Comparison of ENCODE assay signal across 7 mouse cellular contexts in the genomic region with DNA sequence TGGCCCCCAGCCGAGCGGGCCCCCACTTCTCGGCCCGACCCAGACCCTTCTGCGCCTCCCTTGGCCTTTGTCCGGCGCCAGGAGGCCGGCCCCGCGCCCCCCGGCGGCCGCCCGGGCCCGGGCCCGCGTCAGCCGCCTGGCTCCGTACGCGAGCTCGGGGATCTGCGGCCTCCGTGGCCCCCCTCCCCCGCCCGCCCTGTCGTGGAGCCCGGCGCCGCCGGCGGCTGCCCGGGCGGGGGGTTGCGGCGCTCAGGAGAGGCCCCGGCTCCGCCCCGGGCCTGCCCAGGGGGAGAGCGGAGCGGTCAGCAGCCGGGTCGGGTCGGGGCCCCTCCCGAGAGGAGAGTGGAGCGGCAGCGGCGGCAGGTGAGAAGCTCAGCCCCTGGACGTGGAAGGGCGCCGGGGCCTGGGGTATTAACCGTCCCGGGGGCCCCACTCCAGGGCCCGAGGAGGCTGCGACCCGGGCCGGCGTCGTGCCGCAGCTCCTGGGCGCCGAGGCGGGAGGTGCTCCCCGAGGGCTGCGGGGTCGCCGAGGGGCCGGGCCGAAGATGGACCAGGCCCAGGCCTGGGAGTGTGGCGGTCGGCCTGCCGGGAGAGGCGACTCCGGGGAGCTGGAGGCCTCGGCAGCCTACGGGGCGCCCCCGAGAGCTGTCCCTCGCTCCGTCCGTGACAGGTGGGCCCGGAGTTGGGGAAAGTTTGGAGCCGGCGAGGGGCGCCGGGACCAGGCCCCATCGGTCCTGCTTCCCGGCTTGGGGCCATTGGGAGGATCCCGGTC. TPM values are rescaled to one million over a fixed set of nuclear protein-coding genes. Genes with fewer than 3 reads are reported as not detected.
DNase-seq lines count a peak whose midpoint lies in the region; ATAC-seq and TF ChIP-seq lines count a peak whose summit lies in the region.

No protein-coding gene starts in this region.

- no peak for TF ChIP-seq CTCF in intestine, postnatal 0 days (IDR thresholded peaks at IDR 0.05; ENCODE audit: low read depth)

- peak overlapping the region; percentile 94 for H3K4me2 ChIP-seq in intestine, postnatal 0 days (replicated peaks; ENCODE audit: low read depth)
- H3K4me2 ChIP-seq in limb, embryonic 15.5 days: peak overlapping the region; percentile 47
- peak overlapping the region; percentile 65 for H3K4me2 ChIP-seq in midbrain, embryonic 16.5 days (ENCODE audit: low read length)

- peak; percentile 55 to 64 for DNase-seq in adrenal gland, adult 18-20 months (ENCODE audit: low spot score in 2 of 2)
- DNase-seq in embryo, embryonic 11 days: peak; percentile 56
- DNase-seq in spleen, postnatal 14 days (ENCODE audit: low spot score in 2 of 2): peak; percentile 34 to 43

- H3K4me1 ChIP-seq in intestine, postnatal 0 days (replicated peaks; ENCODE audit: control insufficient read depth, insufficient read depth, low read length): peaks cover 5% of the 10 kb centered on the region; the same call in 1 of the 2 replicates
- peaks cover 14% of the 10 kb centered on the region for H3K4me1 ChIP-seq in limb, embryonic 15.5 days
- peaks cover 28% of the 10 kb centered on the region for H3K4me1 ChIP-seq in midbrain, embryonic 16.5 days (ENCODE audit: control insufficient read depth, insufficient read depth, low read length)

- H3K9me3 ChIP-seq in intestine, postnatal 0 days (ENCODE audit: control insufficient read depth): no peaks in the 10 kb centered on the region
- no peaks in the 10 kb centered on the region for H3K9me3 ChIP-seq in limb, embryonic 15.5 days
- H3K9me3 ChIP-seq in midbrain, embryonic 16.5 days (replicated peaks; ENCODE audit: control insufficient read depth, low read length, poor library complexity, severe bottlenecking): no peaks in the 10 kb centered on the region

- peaks cover 8% of the 10 kb centered on the region for H3K36me3 ChIP-seq in intestine, postnatal 0 days (ENCODE audit: control insufficient read depth, insufficient read depth)
- H3K36me3 ChIP-seq in limb, embryonic 15.5 days: peaks cover 19% of the 10 kb centered on the region
- peaks cover 10% of the 10 kb centered on the region; the same call in 1 of the 2 replicates for H3K36me3 ChIP-seq in midbrain, embryonic 16.5 days (ENCODE audit: control insufficient read depth, insufficient read depth, low read length)

- H3K9ac ChIP-seq in intestine, postnatal 0 days (ENCODE audit: low read depth, low read length): peak overlapping the region; percentile 100
- H3K9ac ChIP-seq in limb, embryonic 15.5 days: peak overlapping the region; percentile 98
- H3K9ac ChIP-seq in midbrain, embryonic 16.5 days (ENCODE audit: low read depth, low read length): peak overlapping the region; percentile 98

- H3K27me3 ChIP-seq in intestine, postnatal 0 days (replicated peaks; ENCODE audit: control insufficient read depth, insufficient read depth, low read length): no peaks in the 10 kb centered on the region
- H3K27me3 ChIP-seq in limb, embryonic 15.5 days: no peaks in the 10 kb centered on the region
- H3K27me3 ChIP-seq in midbrain, embryonic 16.5 days (ENCODE audit: control insufficient read depth, insufficient read depth, low read depth, low read length): no peaks in the 10 kb centered on the region

- WGBS in intestine, postnatal 0 days: 4% methylated on average over 72 of the region's 89 CpGs
- under 1% methylated on average over 60 of the region's 89 CpGs for WGBS in limb, embryonic 15.5 days
- WGBS in midbrain, embryonic 16.5 days: 6% methylated on average over 51 of the region's 89 CpGs

- ATAC-seq in granulocyte monocyte progenitor cell, adult 5-6 weeks (replicated peaks; ENCODE audit: poor library complexity, severe bottlenecking): peak; percentile 15
- peak; percentile 62 for ATAC-seq in intestine, postnatal 0 days
- peak; percentile 7; the same call in 1 of the 2 replicates for ATAC-seq in limb, embryonic 15.5 days (ENCODE audit: insufficient number of reproducible peaks, low FRiP score, low TSS enrichment, low read depth)
- peak; percentile 64 for ATAC-seq in midbrain, embryonic 16.5 days

- peak overlapping the region; percentile 87 for H3K4me3 ChIP-seq in intestine, postnatal 0 days (ENCODE audit: low read depth, low read length)
- H3K4me3 ChIP-seq in limb, embryonic 15.5 days: peak overlapping the region; percentile 93
- peak overlapping the region; percentile 94 for H3K4me3 ChIP-seq in midbrain, embryonic 16.5 days (ENCODE audit: low read depth, low read length)

- peak overlapping the region; percentile 93 for H3K27ac ChIP-seq in intestine, postnatal 0 days (ENCODE audit: low read depth, low read length)
- H3K27ac ChIP-seq in limb, embryonic 15.5 days: peak overlapping the region; percentile 97
- peak overlapping the region; percentile 94 for H3K27ac ChIP-seq in midbrain, embryonic 16.5 days (ENCODE audit: low read length)

RNA-seq across cellular contexts. Expression of a gene that starts 3.3 kb away (rescaled TPM):
- total RNA-seq in adrenal gland, adult 18-20 months (2021): 10 to 100 TPM; 47.8 to 51.5 TPM
- total RNA-seq in granulocyte monocyte progenitor cell, adult 5-6 weeks (2014; fragmentation: Nextera tagmentation): 41.2 and 62.9 TPM in 2 replicates
- total RNA-seq in granulocyte monocyte progenitor cell, adult 5-6 weeks (2017): 43.8 and 63.4 TPM in 2 replicates
- polyA plus RNA-seq in intestine, postnatal 0 days (2015; fragmentation: Nextera tagmentation; extraction: Ambion mirVana): 8.8 and 8.9 TPM in 2 replicates
- 14.2 and 16.3 TPM in 2 replicates for polyA plus RNA-seq in limb, embryonic 15.5 days (2015; fragmentation: Nextera tagmentation; extraction: Ambion mirVana)
- polyA plus RNA-seq in midbrain, embryonic 16.5 days (2015; fragmentation: Nextera tagmentation; extraction: Ambion mirVana): 18.7 and 19.7 TPM in 2 replicates

RNA-seq across cellular contexts. Expression of a gene that starts 35.2 kb away (rescaled TPM):
- not detected for total RNA-seq in adrenal gland, adult 18-20 months (2021)
- total RNA-seq in granulocyte monocyte progenitor cell, adult 5-6 weeks (2014; fragmentation: Nextera tagmentation): not detected in 2 replicates
- total RNA-seq in granulocyte monocyte progenitor cell, adult 5-6 weeks (2017): 3.1 TPM in 1 of 2 replicates, not detected in the other
- not detected in 2 replicates for polyA plus RNA-seq in intestine, postnatal 0 days (2015; fragmentation: Nextera tagmentation; extraction: Ambion mirVana)
- not detected in 2 replicates for polyA plus RNA-seq in limb, embryonic 15.5 days (2015; fragmentation: Nextera tagmentation; extraction: Ambion mirVana)
- not detected in 2 replicates for polyA plus RNA-seq in midbrain, embryonic 16.5 days (2015; fragmentation: Nextera tagmentation; extraction: Ambion mirVana)

RNA-seq across cellular contexts. Expression of a gene that starts 55.6 kb away (rescaled TPM):
- total RNA-seq in adrenal gland, adult 18-20 months (2021): 10 to 100 TPM; 23.0 to 23.9 TPM
- 24.2 and 31.4 TPM in 2 replicates for total RNA-seq in granulocyte monocyte progenitor cell, adult 5-6 weeks (2014; fragmentation: Nextera tagmentation)
- 19.8 and 30.5 TPM in 2 replicates for total RNA-seq in granulocyte monocyte progenitor cell, adult 5-6 weeks (2017)
- polyA plus RNA-seq in intestine, postnatal 0 days (2015; fragmentation: Nextera tagmentation; extraction: Ambion mirVana): 9.3 and 11.0 TPM in 2 replicates
- polyA plus RNA-seq in limb, embryonic 15.5 days (2015; fragmentation: Nextera tagmentation; extraction: Ambion mirVana): 37.8 and 38.5 TPM in 2 replicates
- polyA plus RNA-seq in midbrain, embryonic 16.5 days (2015; fragmentation: Nextera tagmentation; extraction: Ambion mirVana): 29.1 and 32.5 TPM in 2 replicates

Comparison
In these comparisons a context has a peak if more than half of its experiments do, and no peak if none do; other contexts are left out.
1. Peak in every context shown above with its lines: DNase-seq, ATAC-seq, H3K4me3 ChIP-seq and H3K27ac ChIP-seq.
2. ATAC-seq: peak in every context shown above with its lines; median percentile 64 in midbrain, embryonic 16.5 days; 62 in intestine, postnatal 0 days; 15 in granulocyte monocyte progenitor cell, adult 5-6 weeks; 7 in limb, embryonic 15.5 days.